Mouse (Mus musculus) CD4-positive, CD25-positive, alpha-beta regulatory T cell, adult 4 months (primary cell): ENCODE measurements around the gene Hoxb4. TPM values are rescaled to one million over a fixed set of nuclear protein-coding genes. Genes with fewer than 3 reads are reported as not detected.

ENCODE experiments used
- ATAC-seq: one replicate; pipeline ENCODE4 v1.8.0; 2017
- polyA plus RNA-seq, 2 experiments: library from polyadenylated mRNA; unstranded; fragments of 100-300 nt; shearing (Covaris generic); gene quantifications; one replicate each; pipeline ENCODE4 v1.2.1; 2017

Gene Hoxb4
- polyA plus RNA-seq, 2 experiments from 2014 or later = 1.9 to 2.5 TPM

DNA sequence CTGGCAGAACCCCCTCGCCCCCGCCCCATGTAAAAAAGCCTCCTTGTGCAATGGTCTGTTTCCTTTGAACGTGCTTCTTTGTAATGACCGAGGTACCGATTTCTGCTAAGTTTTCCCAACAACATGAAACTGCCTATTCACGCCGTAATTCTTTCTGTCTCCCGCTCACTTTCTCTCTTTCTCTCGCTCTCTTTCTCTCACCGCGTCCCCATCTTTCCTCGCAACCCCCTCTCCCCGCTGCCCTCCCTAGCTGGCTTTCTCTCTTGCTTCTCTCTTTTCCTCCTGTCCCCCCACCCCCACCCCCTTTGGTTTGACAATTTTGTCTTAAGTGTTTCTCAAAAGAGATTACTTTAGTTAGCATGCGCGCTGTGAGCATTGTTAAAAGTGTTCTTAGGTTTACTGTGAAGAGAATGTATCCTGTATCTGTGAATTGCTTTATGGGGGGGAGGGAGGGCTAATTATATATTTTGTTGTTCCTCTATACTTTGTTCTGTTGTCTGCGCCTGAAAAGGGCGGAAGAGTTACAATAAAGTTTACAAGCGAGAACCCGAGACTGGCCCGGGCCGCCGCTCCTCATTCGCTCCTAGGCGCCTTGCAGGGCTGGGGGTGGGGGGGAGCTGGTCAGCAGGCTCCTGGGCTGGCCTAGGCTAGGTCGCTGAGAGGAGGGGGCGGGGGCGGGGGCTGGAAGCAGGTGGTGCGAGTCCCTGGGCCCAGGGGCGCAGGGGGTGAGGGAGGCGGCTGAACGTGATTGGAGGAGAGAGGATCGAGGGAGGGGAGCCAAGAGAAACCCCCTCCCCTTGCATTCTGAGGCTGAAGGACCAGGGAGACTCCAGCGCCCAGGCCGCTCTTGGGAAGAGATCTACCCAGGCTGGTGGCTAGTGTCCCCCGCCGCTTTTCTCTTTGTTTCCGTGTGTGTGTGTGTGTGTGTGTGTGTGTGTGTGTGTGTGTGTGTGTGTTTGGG lies 33.0 kb upstream of the Hoxb4 start:
- ATAC-seq = peak; percentile 12

DNA sequence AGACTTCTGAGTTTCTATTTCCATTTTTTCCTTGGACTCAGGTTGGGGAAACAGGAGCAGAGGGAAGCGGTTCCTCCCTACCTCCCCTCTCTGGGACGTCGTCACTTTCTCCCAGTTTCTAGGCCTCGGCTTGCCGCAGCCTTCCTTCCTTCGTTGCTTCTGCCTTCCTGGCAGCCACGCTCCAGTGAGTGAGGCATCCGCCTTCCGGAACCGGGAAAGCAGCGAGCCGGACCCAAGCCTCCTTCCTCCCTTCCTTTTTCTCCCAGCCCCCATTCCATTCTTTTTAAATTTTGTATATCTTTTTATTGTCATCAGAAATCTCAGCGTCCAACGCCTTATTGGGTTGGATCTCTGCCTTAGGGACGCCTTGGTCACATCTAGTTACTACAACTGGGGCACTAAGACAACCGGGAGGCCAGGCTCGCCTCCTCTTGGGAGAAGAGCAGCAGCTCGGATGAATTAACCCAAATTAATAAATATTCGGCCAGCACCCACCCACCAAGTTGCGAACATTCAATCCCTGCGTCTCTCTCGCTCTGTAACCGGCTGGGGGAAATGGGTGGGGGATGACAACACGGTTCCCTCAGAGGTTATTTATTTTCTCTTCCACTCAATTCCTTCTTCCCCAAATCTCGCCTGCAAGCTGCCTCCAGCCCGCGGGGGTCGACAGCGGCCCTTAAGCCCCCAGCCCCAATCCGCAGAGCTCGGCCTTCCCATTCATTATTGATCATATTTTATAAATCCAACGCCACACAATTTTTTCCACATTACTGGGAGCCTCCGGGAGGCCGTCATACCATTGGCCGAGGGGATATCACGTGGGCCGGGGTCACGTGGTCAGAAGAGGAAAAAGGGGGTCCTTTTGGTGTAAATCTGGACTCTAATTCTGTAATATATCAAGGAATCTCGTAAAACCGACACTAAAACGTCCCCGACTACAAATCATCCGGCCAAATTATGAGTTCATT lies 32.0 kb upstream of the Hoxb4 start, which contains the start of gene Hoxb7:
Gene Hoxb7 (plus strand): TSS at position 853 of the 968 bp plus-strand sequence.
- ATAC-seq = no peak

DNA sequence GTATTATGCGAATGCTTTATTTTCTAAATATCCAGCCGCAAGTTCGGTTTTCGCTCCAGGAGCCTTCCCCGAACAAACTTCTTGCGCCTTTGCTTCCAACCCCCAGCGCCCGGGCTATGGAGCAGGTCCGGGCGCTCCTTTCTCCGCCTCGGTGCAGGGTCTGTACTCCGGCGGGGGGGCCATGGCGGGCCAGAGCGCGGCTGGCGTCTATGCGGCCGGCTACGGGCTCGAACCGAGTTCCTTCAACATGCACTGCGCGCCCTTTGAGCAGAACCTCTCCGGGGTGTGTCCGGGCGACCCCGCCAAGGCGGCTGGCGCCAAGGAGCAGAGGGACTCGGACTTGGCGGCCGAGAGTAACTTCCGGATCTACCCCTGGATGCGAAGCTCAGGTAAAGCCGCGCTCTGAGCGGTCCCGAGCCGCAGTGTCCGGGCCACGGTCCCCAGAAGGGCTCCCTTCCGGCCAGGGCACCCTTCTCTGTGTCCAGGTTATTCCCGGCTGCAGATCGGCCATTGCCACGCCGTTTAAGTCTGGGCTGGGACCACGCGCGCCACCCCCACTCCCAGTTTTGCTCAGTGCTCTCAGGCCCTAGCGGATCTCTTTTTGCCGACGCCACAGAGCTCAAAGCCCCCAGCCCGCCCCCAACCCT lies 31.2 kb upstream of the Hoxb4 start:
- peak; percentile 19 for ATAC-seq

DNA sequence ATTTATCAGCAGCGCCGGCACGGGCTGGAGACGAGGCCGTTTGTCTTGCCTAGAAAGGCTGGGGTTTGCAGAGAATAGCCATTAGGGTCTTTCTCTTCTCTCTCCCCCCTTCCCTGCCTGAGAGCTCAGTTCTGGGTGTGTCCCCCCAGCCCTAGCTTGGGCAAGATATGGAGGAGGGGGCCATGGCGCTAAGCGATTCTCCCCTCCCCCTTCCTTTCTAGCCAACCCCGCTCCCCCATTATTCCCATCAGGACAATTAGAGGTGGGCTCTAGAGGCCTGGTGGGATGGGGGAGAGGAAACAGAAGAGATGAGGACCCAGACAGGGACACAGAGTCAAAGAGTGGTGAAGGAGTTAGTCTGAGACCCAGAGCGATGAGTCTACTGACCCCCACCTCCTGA lies 30.7 kb upstream of the Hoxb4 start:
- ATAC-seq = no peak

DNA sequence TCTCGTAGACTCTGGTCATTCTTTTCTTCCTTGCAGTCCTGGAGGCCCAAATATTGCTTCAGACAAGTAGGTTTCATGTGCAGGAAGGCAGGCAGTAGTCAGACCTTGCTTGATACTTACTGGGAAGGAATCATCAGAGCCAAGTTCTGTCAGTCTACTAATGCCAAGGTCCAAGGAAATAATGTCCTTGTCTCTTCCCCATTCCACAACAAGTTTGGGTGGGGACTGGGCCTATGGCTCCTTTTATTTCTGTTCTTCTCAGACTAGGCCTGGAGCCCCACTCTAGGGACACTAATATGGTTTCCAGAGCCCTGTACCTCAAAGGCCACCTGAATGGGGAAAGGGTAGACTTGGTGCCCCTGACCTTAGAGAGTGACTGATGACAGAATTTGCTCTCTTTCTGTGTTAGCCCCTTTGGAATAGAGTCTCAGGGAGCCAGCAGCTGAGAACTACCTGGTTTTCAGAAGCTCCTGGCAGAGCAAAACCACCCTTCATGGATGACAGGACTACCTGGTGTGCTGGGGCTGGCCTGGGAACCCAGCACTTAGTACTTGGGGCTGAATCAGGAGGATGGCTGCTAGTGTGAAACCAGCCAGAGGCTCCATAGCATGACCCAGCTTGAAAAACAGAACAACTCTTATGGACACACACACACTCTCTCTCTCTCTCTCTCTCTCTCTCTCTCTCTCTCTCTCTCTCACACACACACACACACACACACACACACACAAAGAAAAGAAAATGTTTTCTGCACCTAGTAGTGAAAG lies 29.4 kb upstream of the Hoxb4 start:
- no peak for ATAC-seq

DNA sequence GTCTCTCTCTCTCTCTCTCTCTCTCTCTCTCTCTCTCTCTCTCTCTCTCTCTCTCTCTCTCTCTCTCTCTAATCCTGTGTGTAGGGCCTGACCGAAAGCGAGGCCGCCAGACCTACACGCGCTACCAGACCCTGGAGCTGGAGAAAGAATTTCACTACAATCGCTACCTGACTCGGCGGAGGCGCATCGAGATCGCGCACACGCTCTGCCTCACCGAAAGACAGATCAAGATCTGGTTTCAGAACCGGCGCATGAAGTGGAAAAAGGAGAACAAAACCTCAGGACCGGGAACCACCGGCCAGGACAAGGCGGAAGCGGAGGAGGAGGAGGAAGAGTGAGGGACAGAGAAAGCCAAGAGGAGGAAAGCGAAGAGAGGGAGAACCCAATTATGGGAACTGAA lies 28.8 kb upstream of the Hoxb4 start:
- ATAC-seq = no peak

DNA sequence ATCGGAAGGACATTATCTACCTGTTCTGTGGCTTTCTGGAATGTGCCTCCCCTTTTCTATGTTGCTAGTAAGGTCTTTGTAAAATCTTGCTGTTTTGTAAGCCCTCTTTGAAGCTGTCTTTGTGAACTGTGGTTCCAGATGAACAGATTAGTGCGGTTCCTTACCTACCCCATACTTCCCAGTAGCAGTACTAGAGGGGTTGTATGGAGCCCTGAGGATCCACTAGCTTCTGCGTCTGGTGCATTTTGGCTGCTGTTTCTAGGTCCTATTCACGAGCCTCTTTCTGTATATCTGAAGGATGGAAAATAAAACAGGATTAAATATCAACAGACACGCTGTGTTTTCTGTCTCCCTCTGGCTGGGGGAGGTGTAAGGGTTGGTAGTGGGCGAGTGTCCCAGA lies 28.2 kb upstream of the Hoxb4 start:
- ATAC-seq = no peak

DNA sequence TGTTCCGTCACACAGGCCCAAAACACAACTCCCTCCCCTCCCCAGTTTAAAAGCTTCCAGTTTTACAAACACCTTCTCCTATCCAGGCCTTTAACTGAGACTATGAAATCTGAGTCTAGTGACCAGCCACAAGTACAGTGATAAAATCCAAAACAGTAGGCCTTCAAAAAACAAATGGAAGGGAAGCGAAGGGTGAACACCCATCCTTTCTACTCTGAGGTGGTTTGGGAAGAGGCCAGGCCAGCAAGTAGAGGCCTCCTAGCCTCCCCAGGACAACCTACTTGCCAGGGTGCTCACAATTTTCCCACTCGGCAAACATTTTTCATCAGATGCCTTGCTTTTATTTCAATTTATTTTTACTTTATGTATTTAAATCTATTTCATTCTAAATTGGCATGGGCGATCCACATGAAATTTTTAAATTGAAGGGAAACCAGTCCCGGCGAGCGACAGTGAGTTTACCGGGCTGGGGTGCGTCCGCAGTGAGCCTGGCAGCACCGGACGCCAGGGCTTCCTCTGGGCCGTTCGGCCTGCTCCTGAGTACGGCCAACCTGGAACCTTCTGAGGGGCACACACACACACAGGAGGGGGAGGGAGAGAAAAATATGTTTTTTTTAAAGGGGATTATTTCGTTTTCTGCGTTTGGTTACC lies 27.2 kb upstream of the Hoxb4 start:
- ATAC-seq = no peak

DNA sequence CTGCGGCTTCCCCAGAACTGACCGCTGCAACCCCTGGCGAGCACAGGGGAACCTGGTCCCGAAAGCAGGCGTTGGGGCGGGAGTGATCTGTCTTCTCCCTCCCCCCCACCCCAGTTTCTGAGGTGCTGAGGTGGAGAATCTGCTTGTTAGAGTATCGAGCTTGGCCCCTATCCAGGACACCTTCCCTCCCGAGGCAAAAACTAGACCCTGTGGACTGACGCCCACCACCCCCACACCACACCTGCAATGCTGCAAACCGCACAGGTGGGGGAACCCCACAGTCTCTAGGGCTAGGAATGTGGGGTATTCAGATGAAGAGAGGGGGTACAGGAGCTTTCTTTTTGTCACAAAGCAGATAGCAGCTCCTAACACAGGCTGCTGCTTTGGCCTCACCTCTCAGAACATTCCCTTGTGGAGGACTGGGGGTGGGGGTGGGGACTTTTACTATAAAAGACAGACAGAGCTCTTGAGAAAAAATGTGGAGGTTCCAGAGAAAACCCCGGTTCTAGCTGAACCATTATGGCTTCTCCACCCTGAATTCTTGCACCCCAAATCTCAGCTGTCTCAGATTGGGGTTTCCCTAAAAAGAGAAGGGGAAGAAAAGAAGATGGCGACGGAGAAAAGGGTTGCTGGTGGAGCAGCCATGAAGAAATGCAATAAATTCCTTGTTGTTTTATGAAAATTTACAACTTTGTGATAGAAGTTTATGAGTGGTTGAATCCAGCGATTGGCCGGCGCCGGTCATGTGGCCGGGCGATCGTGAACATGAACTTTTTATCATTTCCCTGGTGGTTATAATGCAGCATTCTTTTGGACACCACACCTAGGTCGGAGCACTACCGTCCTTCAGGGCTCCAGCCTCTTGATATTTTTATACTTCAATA lies 26.1 kb upstream of the Hoxb4 start, which contains the start of gene Hoxb6:
Gene Hoxb6 (plus strand): TSS at position 796 of the 884 bp plus-strand sequence.
- no peak for ATAC-seq

DNA sequence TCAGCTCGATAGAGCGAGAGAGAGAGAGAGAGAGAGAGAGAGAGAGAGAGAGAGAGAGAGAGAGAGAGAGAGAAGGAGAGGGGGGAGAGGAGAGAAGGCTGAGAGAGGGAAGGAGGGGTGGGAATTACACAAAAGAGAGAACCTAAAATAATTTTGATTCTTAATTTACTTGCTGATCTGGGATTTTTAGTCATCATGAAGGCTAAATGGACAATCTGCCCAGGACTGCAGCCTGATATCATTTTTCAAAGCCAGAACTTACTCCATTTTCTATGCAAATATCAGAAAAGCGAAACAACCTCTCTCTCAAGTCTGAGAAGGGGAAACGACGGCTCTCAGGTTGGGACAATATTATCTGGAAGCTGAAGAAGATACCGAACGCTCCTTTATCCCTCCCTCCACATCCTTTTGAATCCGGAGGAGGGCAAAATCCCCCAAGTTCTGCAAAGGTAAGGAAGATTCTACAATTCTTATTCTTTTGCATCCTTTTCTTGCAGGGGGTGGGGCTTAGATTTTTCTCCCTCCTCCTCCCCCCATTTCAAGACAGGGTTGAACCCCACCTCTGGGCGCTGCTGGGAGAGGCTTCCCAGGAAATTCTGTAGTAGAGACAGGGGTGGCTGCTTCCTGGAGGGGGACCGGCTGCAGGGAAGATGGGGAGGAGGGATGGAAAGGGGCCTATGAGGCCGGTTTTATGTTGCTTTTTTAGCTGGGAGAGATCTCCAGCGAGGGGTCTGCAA lies 25.3 kb upstream of the Hoxb4 start:
- no peak for ATAC-seq

DNA sequence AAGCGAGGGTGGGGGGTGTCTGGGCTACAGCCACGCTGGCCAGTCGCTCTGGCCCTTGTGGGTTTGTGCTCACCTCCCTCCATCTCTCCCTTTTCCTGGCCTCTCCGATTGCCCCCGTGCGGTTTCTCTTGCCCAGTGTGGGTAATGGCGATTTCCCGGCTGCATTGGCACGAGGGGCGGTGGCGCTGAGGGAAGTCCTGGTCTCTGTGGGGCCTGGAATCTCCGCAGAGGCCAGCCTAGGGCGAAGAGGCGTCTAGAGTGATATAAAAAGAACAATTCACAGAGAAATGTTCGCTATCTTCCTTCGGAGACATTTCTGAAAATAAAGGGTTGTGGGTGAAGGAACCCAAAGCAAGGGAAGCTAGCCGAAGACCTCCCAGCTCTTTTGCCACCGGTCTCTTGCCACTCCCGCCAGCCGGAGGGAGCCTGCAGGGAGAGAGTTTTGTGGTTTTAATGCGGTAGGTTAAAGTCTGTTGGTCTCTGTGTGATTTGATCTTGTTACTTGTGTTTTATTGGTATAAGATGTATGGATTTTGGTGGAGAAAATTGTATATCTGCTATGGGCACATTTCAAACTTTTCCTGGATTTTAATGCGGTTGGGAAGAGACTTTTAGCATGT lies 24.7 kb upstream of the Hoxb4 start:
- ATAC-seq = no peak

DNA sequence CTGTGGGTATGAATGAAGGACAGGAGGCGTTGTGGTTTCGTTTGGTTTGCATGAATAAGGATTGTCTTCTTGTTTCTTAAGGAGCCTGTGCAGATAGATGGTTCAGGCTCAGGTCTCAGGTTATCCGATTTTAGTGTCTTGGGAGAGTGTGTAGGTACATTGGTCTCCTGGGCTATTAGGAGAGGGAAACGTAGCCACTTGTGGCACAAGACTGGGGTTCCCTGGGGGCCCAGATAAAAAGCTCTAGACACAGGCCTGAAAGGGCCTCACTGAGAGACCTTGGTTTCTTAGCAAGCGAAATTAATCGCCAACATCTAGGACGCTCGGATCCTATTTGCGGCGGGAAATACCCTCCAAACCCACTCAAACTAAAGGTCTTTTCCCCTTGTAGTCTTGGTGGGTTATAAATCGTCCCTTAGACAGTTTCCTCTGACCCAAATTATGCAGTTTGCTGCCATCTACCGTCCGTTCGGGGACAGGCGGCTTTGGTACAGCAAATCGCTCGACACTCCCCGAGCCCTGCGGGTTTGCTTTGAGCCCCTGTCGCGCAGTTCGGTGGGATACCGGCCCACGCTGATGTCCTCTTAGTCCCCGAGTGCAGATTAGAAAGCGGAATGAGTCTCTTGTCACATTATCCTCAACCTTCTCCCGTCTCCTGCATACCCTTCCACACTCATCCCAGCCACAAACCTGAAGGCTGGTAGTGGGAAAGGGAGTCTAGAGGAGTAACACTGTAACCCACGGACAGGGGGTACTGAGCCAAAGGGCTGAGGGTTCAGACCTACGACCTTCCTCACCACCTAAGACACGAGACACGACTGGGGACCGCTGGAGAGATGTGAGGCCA lies 23.6 kb upstream of the Hoxb4 start:
- ATAC-seq = peak; percentile 73

DNA sequence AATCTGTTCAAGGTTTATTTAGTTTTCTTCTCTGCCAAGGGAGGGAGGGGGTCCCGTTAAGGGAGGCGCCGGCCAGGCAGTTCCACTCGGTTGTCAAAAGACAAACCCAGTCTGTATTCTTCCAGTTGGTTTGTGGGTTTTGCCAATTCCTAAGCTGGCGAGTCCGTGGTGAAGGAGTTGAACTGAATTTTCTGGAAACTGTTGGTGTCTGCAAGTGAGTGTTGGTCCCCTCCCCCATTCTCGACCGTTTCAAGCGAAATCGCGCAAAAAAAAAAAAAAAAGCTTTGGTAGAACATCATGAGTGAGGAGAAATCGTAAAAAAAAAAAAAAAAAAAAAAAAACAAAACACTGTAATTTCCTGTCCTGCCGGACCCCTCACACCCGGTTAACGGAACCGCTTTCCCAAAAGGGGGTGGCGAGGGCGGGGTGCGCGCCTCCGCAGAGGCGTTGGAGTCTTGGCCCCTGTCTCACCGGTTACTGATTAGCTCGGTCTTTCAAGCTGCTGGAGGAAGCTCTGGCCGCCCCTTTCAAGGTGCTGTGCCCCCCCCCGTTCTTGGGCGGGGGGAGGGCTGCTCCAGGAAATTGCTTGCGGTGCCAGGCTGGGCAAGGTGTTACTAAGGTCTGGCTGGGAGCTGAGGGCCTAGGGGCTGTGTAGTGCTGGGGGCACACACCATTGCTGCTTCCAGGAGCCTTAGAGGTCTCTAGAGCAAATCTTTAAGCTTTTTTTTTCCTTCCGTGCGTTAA lies 22.8 kb upstream of the Hoxb4 start:
- peak; percentile 8 for ATAC-seq

DNA sequence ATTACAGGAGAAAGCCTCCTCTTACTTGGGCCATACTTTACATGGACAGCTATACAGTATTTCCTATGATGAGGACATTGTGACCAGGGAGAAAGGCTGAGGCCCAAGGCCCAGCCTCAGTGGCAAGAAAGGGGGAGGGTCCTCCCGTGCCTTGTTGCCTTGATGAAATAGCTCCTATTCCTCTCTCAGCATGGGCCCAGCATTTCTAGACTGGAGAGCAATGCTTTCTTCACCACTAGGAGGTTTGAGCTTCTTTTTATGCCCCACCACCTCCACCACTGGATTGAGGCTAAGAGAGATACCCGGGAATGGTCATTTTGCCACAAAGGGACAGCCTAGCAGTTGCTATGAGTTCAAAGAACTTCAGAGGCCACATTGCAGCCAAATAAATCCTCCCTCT lies 21.1 kb upstream of the Hoxb4 start:
- no peak for ATAC-seq

DNA sequence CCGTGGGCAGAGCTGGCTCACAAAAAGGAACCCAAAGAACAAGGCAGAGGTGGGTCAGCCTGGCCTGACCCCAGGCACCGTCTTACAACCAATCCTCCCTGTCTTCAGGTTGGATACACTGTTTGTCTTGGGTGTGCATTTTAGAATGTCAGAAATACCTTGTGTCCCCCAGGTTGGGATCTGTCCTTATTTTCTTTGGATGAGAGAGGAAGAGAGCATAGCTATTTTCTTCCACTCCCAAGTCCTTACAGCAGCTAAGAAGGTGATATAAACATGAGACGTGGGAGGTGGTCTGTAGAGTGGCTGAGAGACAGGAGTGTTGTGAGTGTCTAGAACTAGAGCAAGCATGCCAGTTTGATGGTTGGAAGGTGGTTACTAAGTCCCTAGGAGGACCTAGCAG lies 20.6 kb upstream of the Hoxb4 start:
- no peak for ATAC-seq

DNA sequence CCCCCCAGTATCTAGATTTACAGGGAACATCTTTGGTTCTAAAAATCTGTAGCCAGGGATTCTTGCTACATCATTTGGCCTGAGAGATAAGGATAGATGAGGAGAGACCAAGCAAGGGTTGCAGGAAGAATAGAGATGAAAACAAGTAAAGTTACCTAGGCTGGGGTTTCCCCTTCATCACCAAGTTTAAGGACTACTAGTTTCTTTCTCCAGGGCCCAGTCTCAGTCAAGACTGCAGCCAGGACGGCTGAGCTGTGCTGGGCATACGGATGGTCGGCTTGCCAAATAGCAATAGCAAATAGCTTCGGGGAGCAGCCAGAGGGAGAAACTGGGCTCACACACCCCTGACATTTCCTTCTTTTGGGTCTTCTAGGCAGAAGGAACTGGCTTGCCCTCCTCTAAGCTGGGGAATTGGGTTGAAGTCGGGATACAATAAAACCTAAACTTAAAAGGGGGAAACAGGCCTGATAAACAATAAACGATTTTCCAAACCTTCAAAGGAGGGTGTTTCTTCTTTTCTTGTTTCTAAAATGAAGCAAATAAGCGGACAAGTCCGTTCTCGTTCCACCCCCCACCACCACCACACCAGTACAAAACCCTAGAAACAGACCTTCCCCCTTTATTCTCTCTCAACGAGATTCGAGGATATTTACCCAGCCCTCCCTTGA lies 20.0 kb upstream of the Hoxb4 start:
- no peak for ATAC-seq
